9 mouse cellular contexts compared by ENCODE assay signal in genomic region chr17:56474311-56474830, GRCm38 (mm10). TPM values are rescaled to one million over a fixed set of nuclear protein-coding genes. Genes with fewer than 3 reads are reported as not detected.
DNase-seq lines count a peak whose midpoint lies in the region; ATAC-seq lines count a peak whose summit lies in the region.
"Had no signal": no experiment of that assay in that cellular context is flagged by ENCODE, and none has a peak within 500 bp of the region (broad histone marks: within the 10 kb centered on the region; RNA-seq: fewer than 3 reads in every experiment).

No protein-coding gene starts in this region.

- H3K27me3 ChIP-seq in limb, embryonic 11.5 days (ENCODE audit: control insufficient read depth, insufficient read depth, low read length): peaks cover 40% of the 10 kb centered on the region

- H3K4me3 ChIP-seq in limb, embryonic 11.5 days (ENCODE audit: low read depth, low read length): peak overlapping the region; percentile 83

- H3K9me3 ChIP-seq in limb, embryonic 11.5 days (ENCODE audit: control insufficient read depth, low read length): no peaks in the 10 kb centered on the region

- no peak overlapping the region for H3K27ac ChIP-seq in limb, embryonic 11.5 days (replicated peaks; ENCODE audit: low read depth, low read length)

- peaks cover 46% of the 10 kb centered on the region for H3K4me1 ChIP-seq in limb, embryonic 11.5 days (ENCODE audit: control insufficient read depth, insufficient read depth, low read length)

- 5% methylated on average over 32 of the region's 32 CpGs for WGBS in limb, embryonic 11.5 days

- H3K4me2 ChIP-seq in limb, embryonic 11.5 days (ENCODE audit: low read depth, severe bottlenecking): peak overlapping the region; percentile 97

- ATAC-seq in limb, embryonic 11.5 days (ENCODE audit: insufficient number of reproducible peaks, low FRiP score, low TSS enrichment, low read depth): no peak

- H3K36me3 ChIP-seq in limb, embryonic 11.5 days (ENCODE audit: control insufficient read depth, insufficient read depth, low read length): no peaks in the 10 kb centered on the region

- H3K9ac ChIP-seq in limb, embryonic 11.5 days (ENCODE audit: low read length): peak overlapping the region; percentile 47

- peak; percentile 29 for DNase-seq in adrenal gland, postnatal 25 days
- DNase-seq in adrenal gland, postnatal 4 days (ENCODE audit: low spot score in 2 of 2): no peak
- peak; percentile 25 for DNase-seq in right cerebral cortex, adult 18-20 months
- no peak for DNase-seq in right cerebral cortex, adult 2 months (ENCODE audit: low spot score in 2 of 2)
- peak; percentile 27 for DNase-seq in limb, embryonic 11.5 days (ENCODE audit: low spot score)
- DNase-seq in right cerebral cortex, postnatal 4 days: peak; percentile 49
- DNase-seq in adrenal gland, postnatal 36 days: no peak
- no peak for DNase-seq in layer of hippocampus, postnatal 36 days

RNA-seq across cellular contexts. Expression of gene Ptprs, which starts 1.9 kb away (rescaled TPM):
- 165 and 222 TPM in 2 replicates for total RNA-seq in adrenal gland, postnatal 25 days (2021)
- total RNA-seq in adrenal gland, postnatal 4 days (2021): 100 to 1,000 TPM; 176 to 208 TPM
- 82.5 and 86.2 TPM in 2 replicates for polyA plus RNA-seq in limb, embryonic 11.5 days (2014; fragmentation: Nextera tagmentation; extraction: Ambion mirVana)
- total RNA-seq in adrenal gland, postnatal 36 days (2021): 100 to 1,000 TPM; 157 to 172 TPM
- 100 to 1,000 TPM; 657 to 686 TPM for total RNA-seq in layer of hippocampus, postnatal 36 days (2021)

RNA-seq across cellular contexts. Expression of gene Znrf4, which starts 37.9 kb away (rescaled TPM):
- not detected in 2 replicates for total RNA-seq in adrenal gland, postnatal 25 days (2021)
- total RNA-seq in adrenal gland, postnatal 4 days (2021): not detected
- polyA plus RNA-seq in limb, embryonic 11.5 days (2014; fragmentation: Nextera tagmentation; extraction: Ambion mirVana): not detected in 2 replicates
- not detected for total RNA-seq in adrenal gland, postnatal 36 days (2021)
- total RNA-seq in layer of hippocampus, postnatal 36 days (2021): not detected
- total RNA-seq: common myeloid progenitor, adult 5-6 weeks had no signal

Comparison
In these comparisons a context has a peak if more than half of its experiments do, and no peak if none do; other contexts are left out.
1. DNase-seq: peak in adrenal gland, postnatal 25 days (single experiment), right cerebral cortex, adult 18-20 months (single experiment), limb, embryonic 11.5 days (single experiment) and right cerebral cortex, postnatal 4 days (single experiment); none in adrenal gland, postnatal 4 days (0 of 2), right cerebral cortex, adult 2 months (0 of 2), adrenal gland, postnatal 36 days (0 of 2) and layer of hippocampus, postnatal 36 days (0 of 2).